Comparison of ENCODE assay signal across 9 mouse cellular contexts in the genomic region with DNA sequence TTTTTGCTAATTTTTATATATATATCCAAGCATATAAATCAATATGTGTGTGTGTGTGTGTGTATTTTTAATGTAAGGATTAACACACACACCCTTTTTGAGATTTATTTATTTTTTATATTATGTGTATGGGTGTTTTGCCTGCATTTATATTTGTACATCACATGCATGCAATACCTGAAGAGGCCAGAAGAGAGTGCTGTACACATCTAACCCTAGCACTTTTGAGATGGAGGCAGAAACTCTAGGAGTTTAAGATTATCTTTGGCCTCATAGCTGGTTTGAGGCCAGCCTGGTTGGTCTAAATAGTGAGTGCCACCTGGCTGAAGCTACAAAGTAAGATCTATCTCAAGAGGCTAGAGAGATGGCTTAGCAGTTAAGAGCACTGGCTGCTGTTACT. TPM values are rescaled to one million over a fixed set of nuclear protein-coding genes. Genes with fewer than 3 reads are reported as not detected.
DNase-seq lines count a peak whose midpoint lies in the region; ATAC-seq lines count a peak whose summit lies in the region.
"Had no signal": no experiment of that assay in that cellular context is flagged by ENCODE, and none has a peak within 500 bp of the region (broad histone marks: within the 10 kb centered on the region; RNA-seq: fewer than 3 reads in every experiment).

No protein-coding gene starts in this region.

- H3K9ac ChIP-seq in embryonic facial prominence, embryonic 11.5 days (replicated peaks; ENCODE audit: low read length) = no peak overlapping the region

- H3K4me3 ChIP-seq in embryonic facial prominence, embryonic 11.5 days (ENCODE audit: low read depth, low read length) = no peak overlapping the region
- H3K4me3 ChIP-seq in embryonic facial prominence, embryonic 10.5 days = no peak overlapping the region

- H3K27ac ChIP-seq in embryonic facial prominence, embryonic 11.5 days (replicated peaks; ENCODE audit: low read depth, low read length) = no peak overlapping the region
- no peak overlapping the region for H3K27ac ChIP-seq in embryonic facial prominence, embryonic 10.5 days (replicated peaks)

- intact Hi-C loops in left cerebral cortex, postnatal 14 days (cut with DNase I) = no loop called here

- H3K9me3 ChIP-seq in embryonic facial prominence, embryonic 11.5 days (replicated peaks; ENCODE audit: control insufficient read depth, low read length) = no peaks in the 10 kb centered on the region
- no peaks in the 10 kb centered on the region for H3K9me3 ChIP-seq in embryonic facial prominence, embryonic 10.5 days

- DNase-seq in embryonic facial prominence, embryonic 11.5 days (ENCODE audit: low spot score) = peak; percentile 51
- no peak for DNase-seq in embryonic facial prominence, embryonic 10.5 days (ENCODE audit: low spot score)
- peak; percentile 34 for DNase-seq in lung, postnatal 10 days
- no peak for DNase-seq in lung, postnatal 25 days (ENCODE audit: low spot score)
- peak; percentile 51 for DNase-seq in c-Kit-positive CD71-positive TER-119-positive erythroid progenitor cells, embryonic 14.5 days (ENCODE audit: low spot score)
- peak; percentile 51 for DNase-seq in retina, postnatal 1 day
- no peak for DNase-seq in frontal cortex, postnatal 14 days (ENCODE audit: low spot score in 2 of 2)
- no peak for DNase-seq in left cerebral cortex, postnatal 14 days (ENCODE audit: low spot score in 2 of 2)
- DNase-seq: kidney, adult 8-10 months had no signal

- no peak for ATAC-seq in embryonic facial prominence, embryonic 11.5 days (replicated peaks; ENCODE audit: insufficient number of reproducible peaks, low FRiP score, low TSS enrichment, low read depth)

- H3K4me2 ChIP-seq in embryonic facial prominence, embryonic 11.5 days (ENCODE audit: low read depth, low read length) = no peak overlapping the region

- no peaks in the 10 kb centered on the region for H3K36me3 ChIP-seq in embryonic facial prominence, embryonic 11.5 days (replicated peaks; ENCODE audit: control insufficient read depth, insufficient read depth, low read depth, low read length)
- H3K36me3 ChIP-seq in embryonic facial prominence, embryonic 10.5 days (replicated peaks) = no peaks in the 10 kb centered on the region

- H3K4me1 ChIP-seq in embryonic facial prominence, embryonic 11.5 days (ENCODE audit: control insufficient read depth, insufficient read depth, low read length) = no peaks in the 10 kb centered on the region
- no peaks in the 10 kb centered on the region for H3K4me1 ChIP-seq in embryonic facial prominence, embryonic 10.5 days

- H3K27me3 ChIP-seq in embryonic facial prominence, embryonic 11.5 days (ENCODE audit: control insufficient read depth, insufficient read depth, low read length) = no peaks in the 10 kb centered on the region
- H3K27me3 ChIP-seq in embryonic facial prominence, embryonic 10.5 days (replicated peaks; ENCODE audit: low read depth, poor library complexity, severe bottlenecking) = no peaks in the 10 kb centered on the region

RNA-seq across cellular contexts. Expression of a gene that starts 12.4 kb away (rescaled TPM):
- polyA plus RNA-seq in embryonic facial prominence, embryonic 11.5 days (2014; fragmentation: Nextera tagmentation; extraction: Ambion mirVana) = 42.8 and 46.9 TPM in 2 replicates
- 47.8 and 49.7 TPM in 2 replicates for polyA plus RNA-seq in embryonic facial prominence, embryonic 10.5 days (2016; fragmentation: Nextera tagmentation; extraction: Ambion mirVana)
- 10 to 100 TPM; 13.2 to 14.6 TPM for total RNA-seq in left cerebral cortex, postnatal 14 days (2021)

RNA-seq across cellular contexts. Expression of a gene that starts 14.4 kb away (rescaled TPM):
- 67.9 and 73.6 TPM in 2 replicates for polyA plus RNA-seq in embryonic facial prominence, embryonic 11.5 days (2014; fragmentation: Nextera tagmentation; extraction: Ambion mirVana)
- 51.3 and 53.5 TPM in 2 replicates for polyA plus RNA-seq in embryonic facial prominence, embryonic 10.5 days (2016; fragmentation: Nextera tagmentation; extraction: Ambion mirVana)
- 1,000 to 10,000 TPM in 1 of 2 experiments, 100 to 1,000 TPM in 1; 987 to 1,013 TPM for total RNA-seq in left cerebral cortex, postnatal 14 days (2021)

Comparison
In these comparisons a context has a peak if more than half of its experiments do, and no peak if none do; other contexts are left out.
1. DNase-seq: peak in embryonic facial prominence, embryonic 11.5 days (single experiment), lung, postnatal 10 days (single experiment), c-Kit-positive CD71-positive TER-119-positive erythroid progenitor cells, embryonic 14.5 days (single experiment) and retina, postnatal 1 day (single experiment); none in embryonic facial prominence, embryonic 10.5 days (single experiment), lung, postnatal 25 days (single experiment), frontal cortex, postnatal 14 days (0 of 2) and left cerebral cortex, postnatal 14 days (0 of 2).